Mouse (Mus musculus) spleen, postnatal 36 days (tissue): ENCODE data around the gene Tab2.

Experiments
- DNase-seq, 2 experiments: peaks; one replicate each; pipeline ENCODE4 v3.0.0; 2022; ENCODE audit warnings: low spot score in 2 of 2, mixed read lengths in 1 of 2

The Tab2 gene

DNA sequence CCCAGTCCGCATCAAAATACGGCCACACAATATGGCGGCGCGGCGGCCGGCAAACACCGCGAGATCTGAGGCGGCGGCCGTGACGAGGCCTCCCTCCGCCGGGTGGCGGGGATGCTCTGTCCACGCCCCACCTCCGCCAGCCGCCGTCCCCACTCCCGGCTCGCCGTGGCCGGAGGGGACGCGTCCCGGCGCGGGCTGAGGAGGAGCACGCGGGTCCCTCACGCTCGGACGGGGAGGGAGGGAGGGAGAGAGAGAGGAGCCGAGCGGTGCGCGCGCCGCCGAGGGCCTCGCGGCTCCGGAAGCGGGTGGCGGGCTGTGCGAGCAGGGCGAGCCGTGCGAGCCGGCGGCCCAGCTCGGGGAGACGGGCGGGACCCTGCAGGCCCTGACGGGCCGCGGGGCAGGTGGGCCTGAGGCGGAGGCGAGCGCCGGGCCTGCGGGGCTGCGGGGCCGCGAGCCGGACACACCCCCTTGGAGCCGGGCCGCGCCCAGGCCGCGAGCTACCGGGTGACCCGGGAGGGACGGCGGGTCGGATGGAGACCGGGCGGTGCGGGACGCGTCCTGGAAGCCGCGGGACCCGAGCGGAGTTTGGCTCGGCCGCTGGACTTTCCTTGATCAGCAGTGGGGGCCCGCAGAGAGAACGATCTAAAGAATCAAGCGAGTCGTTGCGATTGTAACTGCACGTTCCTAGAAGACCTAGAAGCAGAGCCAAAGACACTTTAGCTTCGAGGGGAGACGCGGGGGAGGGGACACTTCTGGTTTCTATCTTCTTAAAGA is at the start of gene Tab2:
Gene Tab2 (minus strand): TSS at position 3 of the 774 bp plus-strand sequence.
- peak; percentile 90 to 91 for DNase-seq

DNA sequence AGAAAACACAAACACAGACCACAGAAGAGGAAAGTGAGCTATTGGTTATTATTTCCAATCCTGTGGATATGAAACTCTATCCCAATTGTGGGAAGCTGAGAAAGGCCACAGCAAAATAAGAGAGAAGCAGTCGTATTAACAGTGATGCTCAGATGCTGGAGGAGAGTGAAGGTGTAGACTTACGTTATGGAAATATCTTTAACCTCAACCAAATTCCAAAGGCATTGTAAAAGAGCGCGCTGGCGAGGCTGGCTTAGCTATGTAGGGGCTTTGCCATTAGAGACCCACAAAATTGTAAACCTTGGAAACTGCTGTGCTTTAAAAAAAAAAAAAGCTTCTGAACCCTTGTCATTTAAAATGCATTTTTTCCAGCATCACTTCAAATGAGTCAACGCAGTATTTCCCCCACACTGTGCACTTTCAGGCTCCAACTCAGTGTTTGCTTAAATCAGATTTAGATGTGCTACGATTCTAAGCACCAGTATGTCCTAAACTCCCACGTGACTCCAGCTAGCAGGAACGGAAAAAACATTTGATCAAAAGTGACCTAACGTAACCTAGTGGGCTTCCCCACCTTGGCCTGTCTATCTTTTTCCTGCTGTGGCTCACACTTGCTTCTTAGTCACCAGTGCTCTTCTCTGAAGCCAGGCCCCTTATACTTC is 36.4 kb upstream of the Tab2 start:
- no peak for DNase-seq

DNA sequence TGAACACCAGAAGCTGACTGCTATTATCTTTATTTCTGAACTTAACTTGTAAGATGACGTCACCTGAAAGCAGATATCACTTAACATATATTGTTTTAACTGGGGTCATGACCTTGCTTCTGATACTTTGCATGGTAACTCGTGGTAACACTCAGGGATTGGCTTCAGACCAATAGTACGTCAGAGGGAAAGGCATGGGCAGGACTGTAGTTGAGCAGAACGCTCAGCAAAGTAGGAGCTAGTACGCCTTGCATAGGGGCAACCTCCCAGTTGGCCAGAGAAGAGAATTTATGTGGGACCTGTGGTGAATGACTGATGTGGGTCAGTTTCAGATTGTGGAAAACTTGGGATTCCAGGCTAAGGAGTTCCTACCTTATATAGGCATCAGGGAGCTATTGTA is 35.6 kb upstream of the Tab2 start:
- no peak for DNase-seq

DNA sequence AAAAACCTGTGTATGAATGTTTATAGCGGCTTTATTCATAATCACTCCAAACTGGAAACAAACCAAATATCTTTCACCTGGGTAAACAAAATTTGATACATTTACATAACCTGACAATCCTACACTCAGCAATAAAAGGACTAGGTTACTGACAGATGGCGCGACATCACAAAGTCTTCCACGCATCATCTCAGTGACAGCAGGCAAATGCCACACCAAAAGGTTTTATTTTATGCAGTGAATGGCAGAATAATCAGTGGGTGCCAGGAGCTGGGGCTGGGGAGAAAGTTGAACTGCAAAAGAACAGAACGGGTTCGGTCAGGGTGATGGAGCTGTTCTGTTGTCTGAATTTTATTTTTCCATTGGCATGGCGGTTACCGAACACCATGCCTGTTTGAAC is 31.5 kb upstream of the Tab2 start:
- DNase-seq = no peak

DNA sequence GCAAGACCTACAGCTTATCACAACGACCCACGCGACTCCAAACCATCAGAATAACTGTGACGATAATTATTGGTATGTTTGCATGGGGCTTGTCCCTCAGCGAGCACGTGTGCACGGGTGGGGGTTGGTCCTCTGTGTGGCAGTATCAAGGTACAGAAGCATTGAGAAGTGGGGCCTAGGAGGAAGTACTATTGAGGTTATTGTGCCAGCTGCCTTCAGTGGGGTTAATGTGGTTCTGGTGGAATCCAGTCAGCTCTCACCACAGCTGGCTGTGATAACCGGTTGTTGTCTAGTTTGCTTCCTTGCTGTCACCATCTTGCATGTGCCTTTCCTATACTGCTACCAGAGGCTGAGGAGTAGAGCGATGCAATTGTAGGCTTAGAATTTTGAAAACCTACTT is 20.4 kb upstream of the Tab2 start:
- no peak for DNase-seq

DNA sequence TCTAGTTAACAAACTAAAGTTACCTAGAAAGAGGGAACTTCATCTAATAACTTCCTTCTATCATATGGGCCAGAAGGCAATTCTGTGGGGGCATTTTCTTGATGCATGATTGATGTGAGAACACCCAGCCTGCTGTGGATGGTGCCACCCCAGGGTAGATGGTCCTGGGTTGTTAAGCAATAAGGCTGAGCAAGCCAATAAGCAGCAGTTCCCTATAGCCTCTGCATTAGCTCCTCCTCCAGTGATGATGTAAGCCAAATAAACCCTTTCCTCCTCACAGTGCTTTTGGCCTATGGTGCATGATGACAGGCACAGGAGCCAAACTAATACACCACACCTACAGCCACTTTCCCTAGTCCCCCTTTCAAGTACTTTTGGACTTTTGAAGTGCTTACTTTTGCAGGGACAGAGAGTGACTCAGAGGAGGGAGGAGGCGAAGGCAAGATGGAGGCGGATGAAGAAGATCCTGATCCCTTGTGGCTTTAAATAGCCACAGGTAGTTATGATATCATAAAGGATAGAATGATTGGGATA is 12.8 kb upstream of the Tab2 start:
- DNase-seq = no peak

DNA sequence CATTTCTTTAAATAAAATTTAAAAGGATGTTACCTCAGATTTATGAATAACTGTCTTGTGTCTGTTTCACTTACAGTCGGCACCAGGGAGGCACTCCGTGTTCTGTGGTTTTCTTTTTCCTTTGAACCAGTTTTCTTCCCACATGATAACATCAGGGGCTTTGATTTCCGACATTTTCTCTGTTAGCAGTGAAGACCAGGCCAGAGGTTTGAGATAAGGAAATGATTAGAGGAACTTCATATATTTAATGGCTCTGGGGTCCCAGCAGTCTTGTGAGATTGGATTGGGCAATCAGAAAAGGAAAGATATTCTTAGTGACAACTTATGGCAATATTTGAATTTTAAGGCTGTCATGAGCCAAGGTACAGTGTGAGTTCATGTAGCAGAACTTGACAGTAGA is 11.1 kb upstream of the Tab2 start:
- DNase-seq = no peak

DNA sequence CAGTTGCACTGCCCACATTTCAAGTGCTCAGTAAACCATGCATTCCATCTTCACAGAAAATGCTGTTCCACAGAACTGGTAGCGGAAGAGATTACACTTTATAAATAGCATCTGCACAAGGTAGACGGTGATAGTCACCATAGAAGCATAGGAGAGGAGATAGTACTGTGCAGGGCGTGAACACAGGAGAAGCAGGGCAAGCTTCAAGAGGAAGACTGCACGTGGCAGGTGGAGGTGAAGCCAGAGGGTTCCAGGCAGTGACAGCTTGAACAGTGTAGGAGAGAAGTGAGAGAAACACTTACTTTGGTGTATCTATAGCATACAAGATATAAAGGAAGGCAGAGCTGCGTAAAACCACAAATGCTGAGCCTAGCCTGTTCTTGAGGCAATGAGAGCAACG is 3.0 kb upstream of the Tab2 start:
- DNase-seq = no peak

DNA sequence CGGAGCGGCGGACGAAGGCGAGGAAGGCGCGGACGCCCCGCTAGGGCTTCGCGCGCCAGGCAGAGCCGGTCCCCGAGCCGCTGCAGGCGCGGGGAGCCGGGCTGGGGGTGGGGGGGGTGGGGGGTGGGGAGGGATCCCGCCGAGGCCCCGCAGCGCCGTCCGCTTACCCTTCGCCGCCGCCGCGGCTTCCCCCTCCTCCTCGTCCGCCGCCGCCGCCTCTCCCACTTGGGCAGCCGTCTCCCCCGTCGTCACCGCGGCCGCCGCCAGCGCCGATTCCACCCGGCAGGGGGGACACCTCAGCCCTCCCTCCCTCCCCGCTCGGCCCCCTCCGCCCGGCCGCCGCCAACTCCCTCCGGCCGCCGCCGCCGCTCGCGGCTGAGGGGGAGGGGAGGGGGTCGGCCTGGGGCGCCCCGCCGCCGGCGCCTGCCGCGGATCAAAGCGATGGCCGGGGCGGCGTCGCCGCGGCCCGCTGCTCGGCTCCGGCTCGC is 352 bp downstream of the Tab2 start:
- DNase-seq = peak; percentile 35 to 46

DNA sequence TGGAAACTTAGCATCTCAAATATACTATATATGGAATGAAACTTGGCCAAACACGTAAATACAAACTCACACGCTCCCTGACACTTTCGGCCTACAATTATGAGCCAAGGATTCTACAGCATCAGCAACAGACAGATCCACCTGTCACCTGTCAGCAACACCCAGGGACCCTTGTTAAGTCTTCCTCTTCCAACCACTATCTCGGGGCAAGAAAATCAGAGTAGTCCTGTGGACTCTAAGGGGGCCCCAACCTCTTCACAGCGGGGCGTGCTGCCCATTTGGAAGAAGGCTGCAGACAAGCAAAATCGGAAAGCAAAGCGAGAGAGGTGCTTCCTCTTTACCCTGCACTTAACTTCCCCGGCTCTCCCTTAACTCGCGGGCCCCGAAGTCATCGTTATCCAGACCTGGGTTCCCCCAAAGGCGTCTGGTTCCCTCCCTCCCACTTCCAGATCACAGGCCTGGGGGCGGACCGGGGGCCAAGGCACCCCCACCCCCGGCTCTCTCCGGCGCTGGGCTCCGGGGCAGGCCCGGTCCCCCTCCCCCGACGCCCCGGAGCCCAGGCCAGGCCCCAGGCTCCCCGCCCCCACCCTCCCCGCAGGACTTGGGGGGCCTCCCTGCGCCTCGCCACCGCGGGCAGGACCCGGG is 919 bp downstream of the Tab2 start:
- peak; percentile 66 to 70 for DNase-seq

DNA sequence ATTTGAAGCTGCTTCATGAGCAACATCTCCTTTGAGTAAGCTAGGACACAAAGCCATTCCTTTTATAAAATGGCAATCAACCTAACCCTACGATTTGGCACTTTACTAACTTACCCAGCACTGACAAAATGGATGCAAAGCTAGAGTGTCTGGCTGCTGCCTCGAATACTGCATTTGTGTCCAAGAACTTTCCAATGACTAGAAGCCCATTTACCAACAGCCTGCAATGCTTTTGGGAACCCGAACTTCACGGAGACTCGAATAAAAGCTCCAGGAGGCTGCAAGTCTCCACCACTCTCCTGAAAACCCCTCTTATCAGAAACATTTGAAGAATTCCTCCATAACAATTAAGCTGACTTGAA is 1.4 kb downstream of the Tab2 start:
- no peak for DNase-seq

DNA sequence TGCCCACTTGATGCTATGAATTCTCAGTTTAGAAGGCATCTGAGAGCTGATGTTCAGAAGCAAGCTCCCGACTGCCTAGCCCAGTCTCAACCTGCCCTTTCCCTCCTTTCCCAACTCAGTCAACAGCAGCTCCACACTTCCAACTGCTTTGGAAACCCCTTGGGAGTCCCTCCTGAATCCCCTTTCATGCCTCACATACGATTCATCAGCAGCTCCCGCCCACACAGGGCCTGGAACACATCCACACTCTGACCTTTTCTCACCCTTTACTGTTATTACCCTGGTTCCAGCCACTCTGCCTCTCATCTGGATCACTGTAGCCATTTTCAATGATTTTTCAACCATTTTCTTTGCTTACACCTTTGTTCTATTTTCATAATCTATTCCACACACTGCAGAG is 13.0 kb downstream of the Tab2 start:
- no peak for DNase-seq

DNA sequence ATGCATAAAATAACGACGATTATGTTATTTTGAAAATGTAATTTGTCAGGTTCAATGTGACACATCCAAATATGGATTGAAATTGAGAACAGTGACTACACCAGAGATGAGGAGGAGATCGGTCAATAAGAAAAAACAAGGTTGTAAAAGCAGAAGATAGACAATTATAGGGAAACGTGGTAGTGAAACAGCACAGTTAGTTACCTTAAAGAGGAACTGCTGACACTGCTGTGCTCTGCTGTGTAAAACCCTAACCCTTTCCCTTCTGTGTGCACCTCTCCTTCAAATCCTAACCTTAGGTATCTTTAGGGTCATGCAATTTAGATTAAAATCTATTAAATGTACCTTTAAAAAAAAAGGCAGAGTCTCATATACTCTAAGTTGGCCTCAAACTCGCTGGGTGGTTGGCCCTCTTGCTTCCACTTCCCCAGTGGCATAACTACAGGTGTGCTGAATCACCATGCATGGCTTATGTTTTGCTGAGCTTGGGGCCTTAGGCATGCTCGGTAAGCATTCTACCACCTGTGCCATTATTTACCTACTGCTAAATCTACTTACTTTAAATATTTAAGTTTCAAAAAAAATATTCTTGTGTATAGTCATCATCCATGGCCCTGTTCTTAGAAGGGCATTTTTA is 19.4 kb downstream of the Tab2 start:
- DNase-seq = no peak

DNA sequence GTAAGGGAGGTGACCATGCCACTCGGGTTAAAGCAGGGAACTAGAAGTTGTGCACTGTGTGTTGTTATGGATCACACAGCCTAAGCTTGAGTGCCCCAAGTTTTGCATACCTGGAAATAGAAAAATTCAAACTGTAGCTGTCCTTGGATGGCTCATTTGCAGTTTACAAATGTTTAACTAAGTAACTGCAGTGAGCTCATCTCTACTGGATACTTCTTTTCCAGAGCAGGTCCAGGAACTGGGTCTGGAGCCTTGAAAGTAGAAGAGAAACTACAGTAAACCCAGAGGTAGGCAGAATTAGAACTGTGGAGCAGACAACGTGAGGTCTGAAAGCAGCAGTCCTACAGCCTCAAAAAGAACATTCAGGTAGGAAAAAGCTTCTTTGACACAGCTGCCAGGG is 23.1 kb downstream of the Tab2 start:
- no peak for DNase-seq

DNA sequence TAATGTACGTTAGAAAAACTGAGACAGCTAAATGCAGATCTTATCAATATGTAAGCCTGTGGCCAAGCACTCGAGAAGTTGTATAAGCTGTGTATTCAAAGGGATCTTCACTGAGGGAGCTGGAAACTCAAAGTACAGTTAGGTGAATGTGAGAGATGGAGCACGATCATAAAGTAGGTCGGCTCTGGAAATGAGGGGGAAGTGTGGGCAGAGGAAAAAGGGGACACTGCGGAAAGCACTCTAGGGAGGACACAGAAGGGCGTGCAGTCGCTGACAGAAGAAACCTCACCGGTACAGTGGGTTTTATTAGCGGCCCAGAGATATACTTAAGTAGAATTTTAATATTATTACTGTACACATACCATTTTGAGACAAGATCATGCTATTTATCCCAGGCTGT is 27.0 kb downstream of the Tab2 start:
- no peak for DNase-seq

DNA sequence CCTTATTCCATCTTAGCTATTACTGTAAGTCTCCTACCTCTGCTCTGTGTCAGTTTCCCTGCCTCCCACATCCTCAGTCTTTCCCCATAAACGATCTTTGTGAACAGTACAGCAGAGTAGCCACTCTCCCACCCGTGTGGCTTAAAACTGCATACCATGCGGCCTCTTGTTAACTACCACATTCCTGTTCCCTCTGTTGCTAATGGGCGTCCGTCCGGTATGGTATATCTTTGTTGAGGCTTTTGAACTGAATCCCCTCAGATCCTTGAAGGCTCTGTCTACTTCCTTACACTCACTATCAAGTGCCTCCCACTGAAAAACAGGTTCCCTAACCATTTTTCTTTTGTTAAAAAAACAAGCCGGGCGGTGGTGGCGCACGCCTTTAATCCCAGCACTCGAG is 30.5 kb downstream of the Tab2 start:
- no peak for DNase-seq

DNA sequence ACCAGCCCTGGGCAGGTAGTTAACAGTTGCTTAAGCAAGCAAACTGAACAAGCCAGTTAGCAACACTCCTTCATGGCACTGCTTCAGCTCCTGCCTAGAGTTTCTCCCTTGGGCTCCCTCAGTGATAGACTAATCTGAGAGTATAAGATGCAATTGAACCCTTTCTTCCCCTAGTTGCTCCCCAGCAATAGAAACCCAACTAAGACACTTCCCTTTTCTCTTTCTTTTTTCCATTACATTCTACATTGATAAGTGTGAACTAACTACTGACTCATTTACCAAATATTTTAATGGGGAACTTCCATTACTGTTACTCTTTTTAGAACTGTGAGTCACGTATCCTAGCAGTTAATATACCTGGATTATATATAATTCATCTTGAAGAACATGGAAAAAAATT is 32.6 kb downstream of the Tab2 start:
- DNase-seq = no peak

DNA sequence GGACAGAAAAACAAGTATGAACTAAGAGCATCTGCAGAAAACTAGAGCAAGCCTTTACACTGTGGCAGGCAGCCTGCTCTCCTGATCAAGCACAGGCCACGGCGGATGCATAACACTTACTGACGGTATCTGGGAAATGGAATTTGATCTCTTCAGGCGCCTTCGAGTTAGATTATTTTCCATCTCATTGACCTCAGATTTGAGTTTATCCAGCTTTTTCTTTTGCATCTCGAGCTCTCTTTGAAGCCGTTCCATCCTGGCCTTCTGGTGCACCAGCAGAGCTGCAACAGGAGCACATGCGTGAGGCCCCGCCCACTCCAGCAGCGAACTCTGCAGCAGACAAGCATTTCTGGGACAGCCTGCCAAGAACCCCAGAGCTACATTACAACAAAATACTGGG is 44.8 kb downstream of the Tab2 start:
- DNase-seq = no peak

DNA sequence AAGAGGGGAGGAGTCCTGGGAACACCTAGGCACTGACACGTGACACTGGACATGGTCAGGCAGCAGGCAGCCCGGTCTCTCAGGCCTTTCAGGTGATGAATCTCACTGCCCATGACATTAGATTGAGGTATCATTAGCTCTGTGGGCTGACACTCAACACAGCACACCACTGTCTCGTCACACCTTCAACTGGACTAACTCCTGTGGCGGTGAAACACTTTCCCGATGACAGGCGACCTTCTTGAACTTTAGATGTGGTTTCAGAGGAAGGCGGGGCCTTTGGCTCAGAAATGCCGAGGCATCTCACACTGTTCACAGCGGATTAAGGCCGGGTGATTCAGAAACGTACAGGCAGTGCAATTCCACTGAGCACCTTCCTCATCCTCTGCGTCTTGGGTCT is 48.9 kb downstream of the Tab2 start:
- DNase-seq = no peak

DNA sequence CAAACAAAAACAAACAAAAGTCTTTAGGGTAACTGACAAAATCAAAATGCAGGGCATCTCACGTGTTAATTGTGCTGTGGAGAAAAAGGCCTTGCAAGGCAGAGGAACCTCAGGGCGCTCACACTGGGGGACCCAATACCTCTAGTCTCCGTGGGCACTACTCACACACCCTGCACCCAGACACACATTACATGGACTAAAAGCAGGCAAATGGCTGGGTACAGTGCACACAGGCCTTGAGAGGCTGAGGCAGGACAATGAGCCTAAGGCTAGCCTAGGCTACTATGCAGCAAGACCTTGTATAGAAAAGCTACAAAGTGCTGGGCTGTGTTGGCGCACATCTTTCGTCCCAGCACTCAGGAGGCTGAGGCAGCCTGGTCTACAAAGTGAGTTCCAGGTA is 51.9 kb downstream of the Tab2 start:
- no peak for DNase-seq

DNA sequence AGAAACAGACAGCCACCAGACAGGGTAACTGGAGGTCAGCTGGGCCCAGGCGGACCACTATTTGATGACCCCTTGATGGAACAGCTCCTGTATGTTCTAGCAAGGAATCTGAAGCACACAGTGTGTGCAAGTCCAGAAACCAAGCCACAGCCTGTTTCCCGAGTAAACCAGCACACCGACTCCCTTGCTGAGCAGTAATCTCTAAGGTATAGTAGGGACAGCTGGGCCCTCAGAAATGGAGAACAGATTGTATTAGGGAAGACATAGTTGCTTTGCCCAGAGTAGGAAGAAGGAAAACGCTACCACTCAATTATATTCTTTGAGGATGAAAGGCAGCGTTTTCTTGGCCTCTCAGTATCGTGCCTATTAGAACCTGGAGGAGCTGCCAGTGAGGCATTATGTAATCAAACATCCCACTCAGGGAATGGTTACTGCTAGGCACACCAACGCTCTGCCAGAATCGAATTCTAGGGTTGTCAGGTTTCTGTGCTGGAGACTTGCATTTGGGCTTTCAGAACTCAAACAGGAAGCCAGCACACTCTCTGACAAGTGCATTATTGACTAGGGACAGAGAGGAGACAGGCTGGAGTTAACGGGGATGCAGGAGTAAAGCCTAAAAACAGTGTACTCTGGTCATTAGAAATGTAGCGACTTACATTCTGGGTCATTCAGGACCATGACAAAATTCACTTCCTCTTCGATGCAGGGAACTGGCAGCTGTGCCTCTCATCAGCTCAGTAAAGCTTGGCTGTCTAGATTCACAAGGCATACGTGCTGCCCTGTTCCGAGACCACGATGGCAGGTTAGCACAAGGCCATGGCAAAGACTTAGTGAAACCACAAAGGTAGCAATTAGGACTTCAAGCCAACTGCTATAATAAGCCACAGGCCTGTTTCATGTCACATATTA is 55.1 kb downstream of the Tab2 start:
- DNase-seq = no peak
